8 mouse cellular contexts compared by ENCODE assay signal in the genomic region with DNA sequence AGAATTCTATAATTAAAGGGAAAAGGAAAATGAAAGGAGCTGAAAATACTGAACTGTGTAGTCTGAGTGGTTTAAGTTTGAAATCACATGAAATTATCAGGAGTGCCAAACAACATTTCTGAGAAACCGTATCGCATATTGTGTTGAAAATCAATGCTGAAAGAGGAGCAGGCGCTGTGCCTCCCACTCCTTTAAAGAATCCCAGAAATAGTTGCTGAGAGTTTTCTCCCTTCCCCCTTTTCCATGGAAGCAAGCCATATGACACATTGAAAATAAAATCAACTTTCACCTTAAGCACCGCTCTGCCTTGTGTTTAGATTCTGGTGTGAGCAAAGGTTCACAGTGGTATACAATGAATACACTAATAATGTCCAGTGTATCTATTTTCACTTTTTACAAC. TPM values are rescaled to one million over a fixed set of nuclear protein-coding genes. Genes with fewer than 3 reads are reported as not detected.
DNase-seq lines count a peak whose midpoint lies in the region; ATAC-seq lines count a peak whose summit lies in the region.

No protein-coding gene starts in this region.

- WGBS in lung, embryonic 16.5 days = 2% methylated on average over 4 of the region's 4 CpGs
- WGBS in forebrain, embryonic 11.5 days = 13% methylated on average over 4 of the region's 4 CpGs
- 18% methylated on average over 4 of the region's 4 CpGs for WGBS in limb, embryonic 10.5 days

- H3K27me3 ChIP-seq in lung, embryonic 16.5 days (ENCODE audit: control insufficient read depth, insufficient read depth, low read depth, low read length) = no peaks in the 10 kb centered on the region
- no peaks in the 10 kb centered on the region for H3K27me3 ChIP-seq in forebrain, embryonic 11.5 days (ENCODE audit: control insufficient read depth, insufficient read depth, low read length)
- H3K27me3 ChIP-seq in limb, embryonic 10.5 days (ENCODE audit: low read depth, poor library complexity, severe bottlenecking) = 0 out of 2 replicates have a peak, but pooled peaks cover 7% of the 10 kb centered on the region

- H3K36me3 ChIP-seq in lung, embryonic 16.5 days (ENCODE audit: control insufficient read depth, insufficient read depth, low read length) = no peaks in the 10 kb centered on the region
- no peaks in the 10 kb centered on the region for H3K36me3 ChIP-seq in forebrain, embryonic 11.5 days (ENCODE audit: control insufficient read depth, insufficient read depth, low read length)
- no peaks in the 10 kb centered on the region for H3K36me3 ChIP-seq in limb, embryonic 10.5 days

- no peak overlapping the region for H3K9ac ChIP-seq in lung, embryonic 16.5 days (ENCODE audit: low read length)
- H3K9ac ChIP-seq in forebrain, embryonic 11.5 days (ENCODE audit: low read length) = no peak overlapping the region; the same call in 1 of the 2 replicates

- H3K4me3 ChIP-seq in lung, embryonic 16.5 days (ENCODE audit: low read length) = peak overlapping the region; percentile 81
- H3K4me3 ChIP-seq in forebrain, embryonic 11.5 days (ENCODE audit: low read depth, low read length) = peak overlapping the region; percentile 64
- peak overlapping the region; percentile 83 for H3K4me3 ChIP-seq in limb, embryonic 10.5 days

- no peak for DNase-seq in lung, postnatal 14 days
- DNase-seq in forebrain, embryonic 11.5 days (ENCODE audit: low spot score) = no peak
- DNase-seq in limb, embryonic 10.5 days (ENCODE audit: low spot score) = no peak
- DNase-seq in skeletal muscle tissue, adult 2 months (ENCODE audit: low read depth, low spot score) = peak; percentile 8
- no peak for DNase-seq in ovary, adult 18-20 months (ENCODE audit: low spot score)
- DNase-seq in left cerebral cortex, adult 8-10 months (ENCODE audit: low spot score in 2 of 2) = no peak
- DNase-seq in urinary bladder, postnatal 36 days (ENCODE audit: low spot score in 2 of 2) = no peak

- no peaks in the 10 kb centered on the region for H3K9me3 ChIP-seq in lung, embryonic 16.5 days (ENCODE audit: control insufficient read depth, low read length)
- H3K9me3 ChIP-seq in forebrain, embryonic 11.5 days (ENCODE audit: control insufficient read depth, low read length) = no peaks in the 10 kb centered on the region
- H3K9me3 ChIP-seq in limb, embryonic 10.5 days (replicated peaks) = no peaks in the 10 kb centered on the region

- no peak overlapping the region for H3K27ac ChIP-seq in lung, embryonic 16.5 days (ENCODE audit: low read length)
- no peak overlapping the region for H3K27ac ChIP-seq in forebrain, embryonic 11.5 days (ENCODE audit: low read depth, low read length)
- H3K27ac ChIP-seq in limb, embryonic 10.5 days = no peak overlapping the region

- H3K4me2 ChIP-seq in lung, embryonic 16.5 days (ENCODE audit: low read depth, low read length) = peak overlapping the region; percentile 85
- H3K4me2 ChIP-seq in forebrain, embryonic 11.5 days (ENCODE audit: low read depth, low read length, severe bottlenecking) = peak overlapping the region; percentile 62

- ATAC-seq in lung, embryonic 16.5 days (ENCODE audit: low read depth) = no peak
- no peak for ATAC-seq in forebrain, embryonic 11.5 days (replicated peaks; ENCODE audit: low FRiP score)

- H3K4me1 ChIP-seq in lung, embryonic 16.5 days (replicated peaks; ENCODE audit: control insufficient read depth, insufficient read depth, low read length) = 0 out of 2 replicates have a peak, but pooled peaks cover 2% of the 10 kb centered on the region
- 0 out of 2 replicates have a peak, but pooled peaks cover 1% of the 10 kb centered on the region for H3K4me1 ChIP-seq in forebrain, embryonic 11.5 days (replicated peaks; ENCODE audit: control insufficient read depth, insufficient read depth, low read length)
- H3K4me1 ChIP-seq in limb, embryonic 10.5 days = peaks cover 3% of the 10 kb centered on the region; the same call in 1 of the 2 replicates

RNA-seq across cellular contexts. Expression of a gene that starts 1.1 kb away (rescaled TPM):
- polyA plus RNA-seq in lung, embryonic 16.5 days (2015; fragmentation: Nextera tagmentation; extraction: Ambion mirVana) = 3.2 TPM in 2 replicates
- 4.7 and 6.2 TPM in 2 replicates for polyA plus RNA-seq in forebrain, embryonic 11.5 days (2014; fragmentation: Nextera tagmentation; extraction: Ambion mirVana)
- 3.1 and 3.4 TPM in 2 replicates for polyA plus RNA-seq in limb, embryonic 10.5 days (2016; fragmentation: Nextera tagmentation; extraction: Ambion mirVana)
- total RNA-seq in left cerebral cortex, adult 8-10 months (2022) = 10 to 100 TPM in 1 of 4 experiments, 1 to 10 TPM in 3; 4.4 to 10.7 (median 7.2) TPM
